Mouse (Mus musculus) heart, adult 11 months (tissue): ENCODE data around the gene Uxs1.
A peak's percentile ranks its signal among the peaks of the same experiment; 100 is the strongest.

Source experiments
- DNase-seq: peaks from one replicate; pipeline ENCODE4 v3.0.0; 2022

Gene Uxs1

GRCm38 (mm10) chr1:43717967-43718366 is 109.6 kb downstream of the Uxs1 start:
- no peak for DNase-seq

GRCm38 (mm10) chr1:43714841-43715240 is 112.8 kb downstream of the Uxs1 start:
- peak; percentile 83 for DNase-seq

GRCm38 (mm10) chr1:43698577-43699000 is 129.0 kb downstream of the Uxs1 start:
- DNase-seq = peak; percentile 96
